ENCODE assay signal across 11 mouse cellular contexts in the genomic region with DNA sequence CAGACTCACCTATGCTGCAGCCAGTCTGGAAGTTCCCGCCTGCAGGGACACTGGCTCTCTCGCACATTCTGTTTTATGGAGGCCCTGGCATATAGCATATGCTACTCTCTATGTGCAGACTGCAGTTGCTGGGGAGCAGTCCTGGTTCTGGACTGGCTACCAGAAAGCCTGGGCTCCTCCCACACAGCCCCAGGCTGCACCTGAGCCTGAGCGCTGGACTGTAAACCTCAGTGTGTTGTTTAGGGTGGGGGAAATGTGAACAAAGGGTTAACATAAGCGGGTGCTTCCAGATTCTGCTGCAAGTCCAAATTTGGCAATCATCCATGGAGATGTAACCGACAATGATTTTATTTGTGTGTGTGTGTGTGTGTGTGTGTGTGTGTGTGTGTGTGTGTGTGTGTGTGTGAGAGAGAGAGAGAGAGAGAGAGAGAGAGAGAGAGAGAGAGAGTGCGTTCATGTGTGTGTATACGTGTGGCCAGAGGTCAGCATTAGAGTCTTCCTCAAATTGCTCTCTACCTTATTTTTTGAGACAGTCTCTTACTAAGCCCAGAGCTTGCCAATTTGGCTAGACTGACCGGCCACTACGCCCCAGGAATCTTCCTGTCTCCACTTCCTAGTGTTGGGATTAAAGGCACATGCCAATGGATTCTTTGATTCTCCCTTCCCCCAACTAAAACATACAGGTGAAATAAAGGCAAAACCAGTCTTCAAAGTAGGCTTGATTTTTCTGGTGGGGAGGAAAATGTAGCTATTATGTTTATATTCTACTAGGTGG.
A peak's percentile ranks its signal among the peaks of the same experiment; 100 is the strongest.
DNase-seq lines count a peak whose midpoint lies in the region; ATAC-seq and TF ChIP-seq lines count a peak whose summit lies in the region.
"Had no signal": no experiment of that assay in that cellular context is flagged by ENCODE, and none has a peak within 500 bp of the region (broad histone marks: within the 10 kb centered on the region; RNA-seq: fewer than 3 reads in every experiment).

No protein-coding gene starts in this region.

- no peak for TF ChIP-seq POLR2A in kidney, adult 2 months (IDR thresholded peaks at IDR 0.05; ENCODE audit: low read depth, low read length)

- 25% methylated on average over 9 of the region's 9 CpGs for WGBS in kidney, adult 2 months
- 58% methylated on average over 8 of the region's 9 CpGs for WGBS in neural tube, embryonic 15.5 days
- WGBS in limb, embryonic 13.5 days: 42% methylated on average over 9 of the region's 9 CpGs

- no peak overlapping the region for H3K9ac ChIP-seq in neural tube, embryonic 15.5 days (replicated peaks)
- no peak overlapping the region for H3K9ac ChIP-seq in limb, embryonic 13.5 days
- H3K9ac ChIP-seq: intestine, embryonic 15.5 days had no signal

- no peak for TF ChIP-seq CTCF in kidney, adult 2 months (conservative IDR thresholded peaks at IDR 0.05; ENCODE audit: insufficient read depth, insufficient read length, low read depth, low read length)

- no peaks in the 10 kb centered on the region for H3K4me1 ChIP-seq in kidney, adult 2 months (ENCODE audit: control insufficient read depth, insufficient read depth, low read length)
- peaks cover 22% of the 10 kb centered on the region for H3K4me1 ChIP-seq in neural tube, embryonic 15.5 days
- H3K4me1 ChIP-seq in limb, embryonic 13.5 days: peaks cover 14% of the 10 kb centered on the region

- no peak overlapping the region for H3K27ac ChIP-seq in kidney, adult 2 months (ENCODE audit: insufficient read depth, low read depth, low read length)
- H3K27ac ChIP-seq in neural tube, embryonic 15.5 days (replicated peaks): 0 out of 2 replicates have a peak overlapping the region, but pooled peaks have one; percentile 23
- H3K27ac ChIP-seq in limb, embryonic 13.5 days: no peak overlapping the region; the same call in 1 of the 2 replicates
- H3K27ac ChIP-seq: intestine, embryonic 15.5 days; midbrain, embryonic 10.5 days had no signal

- no peaks in the 10 kb centered on the region for H3K9me3 ChIP-seq in neural tube, embryonic 15.5 days (replicated peaks)
- peaks cover 6% of the 10 kb centered on the region for H3K9me3 ChIP-seq in limb, embryonic 13.5 days
- H3K9me3 ChIP-seq: intestine, embryonic 15.5 days; midbrain, embryonic 10.5 days had no signal

- H3K36me3 ChIP-seq in kidney, adult 2 months (ENCODE audit: control insufficient read depth, insufficient read depth, low read length): no peaks in the 10 kb centered on the region
- no peaks in the 10 kb centered on the region for H3K36me3 ChIP-seq in neural tube, embryonic 15.5 days
- H3K36me3 ChIP-seq in limb, embryonic 13.5 days: no peaks in the 10 kb centered on the region
- H3K36me3 ChIP-seq: intestine, embryonic 15.5 days; midbrain, embryonic 10.5 days had no signal

- no peak overlapping the region for H3K4me2 ChIP-seq in neural tube, embryonic 15.5 days
- no peak overlapping the region for H3K4me2 ChIP-seq in limb, embryonic 13.5 days (replicated peaks)
- H3K4me2 ChIP-seq: intestine, embryonic 15.5 days had no signal

- H3K27me3 ChIP-seq in kidney, adult 2 months (replicated peaks; ENCODE audit: control insufficient read depth, insufficient read depth, low read length): no peaks in the 10 kb centered on the region
- H3K27me3 ChIP-seq in neural tube, embryonic 15.5 days (replicated peaks): no peaks in the 10 kb centered on the region
- H3K27me3 ChIP-seq in limb, embryonic 13.5 days: no peaks in the 10 kb centered on the region
- H3K27me3 ChIP-seq: intestine, embryonic 15.5 days had no signal

- no peak for ATAC-seq in neural tube, embryonic 15.5 days (ENCODE audit: low FRiP score)
- 0 out of 2 replicates have a peak, but pooled peaks have one; percentile 24 for ATAC-seq in limb, embryonic 13.5 days (ENCODE audit: low FRiP score, low read depth)
- ATAC-seq: intestine, embryonic 15.5 days had no signal

- peak; percentile 20 for DNase-seq in kidney, adult 2 months
- no peak for DNase-seq in kidney, adult 8-10 months
- DNase-seq in neural tube, embryonic 10.5 days (ENCODE audit: extremely low spot score, low spot score): no peak
- DNase-seq in cerebellum, adult 9-10 months: peak; percentile 93
- DNase-seq in frontal cortex, adult 2 months (ENCODE audit: extremely low spot score in 1 of 2, low spot score in 1 of 2): no peak
- DNase-seq: gastrocnemius, postnatal 25 days; thymus, adult 18-20 months had no signal

- no peak overlapping the region for H3K4me3 ChIP-seq in kidney, adult 2 months (ENCODE audit: insufficient read depth, low read depth, low read length)
- no peak overlapping the region for H3K4me3 ChIP-seq in neural tube, embryonic 15.5 days (replicated peaks)
- H3K4me3 ChIP-seq in limb, embryonic 13.5 days: no peak overlapping the region
- H3K4me3 ChIP-seq: intestine, embryonic 15.5 days; midbrain, embryonic 10.5 days had no signal

Comparison
In these comparisons a context has a peak if more than half of its experiments do, and no peak if none do; other contexts are left out.
1. DNase-seq: peak in kidney, adult 2 months (single experiment) and cerebellum, adult 9-10 months (single experiment); none in kidney, adult 8-10 months (0 of 2), neural tube, embryonic 10.5 days (single experiment) and frontal cortex, adult 2 months (0 of 2).